Comparison of ENCODE assay signal across 16 mouse cellular contexts in genomic region chr13:62733322-62733721, GRCm38 (mm10). TPM values are rescaled to one million over a fixed set of nuclear protein-coding genes. Genes with fewer than 3 reads are reported as not detected.
"Had no signal": no experiment of that assay in that cellular context is flagged by ENCODE, and none has a peak within 500 bp of the region (broad histone marks: within the 10 kb centered on the region; RNA-seq: fewer than 3 reads in every experiment).

No protein-coding gene starts in this region.

- H3K27me3 ChIP-seq: neural tube, embryonic 13.5 days; neural tube, embryonic 15.5 days; stomach, embryonic 15.5 days had no signal

- H3K9ac ChIP-seq: neural tube, embryonic 13.5 days; neural tube, embryonic 15.5 days; stomach, embryonic 15.5 days had no signal

- H3K4me3 ChIP-seq: neural tube, embryonic 13.5 days; neural tube, embryonic 15.5 days; stomach, embryonic 15.5 days had no signal

- DNase-seq: retina, postnatal 1 day; right cerebral cortex, postnatal 14 days; right cerebral cortex, postnatal 25 days; right cerebral cortex, postnatal 4 days; spleen, adult 18-20 months; thymus, adult 18-20 months; thymus, adult 2 months; thymus, postnatal 14 days; thymus, postnatal 25 days; thymus, postnatal 36 days; thymus, postnatal 4 days had no signal

- H3K27ac ChIP-seq: neural tube, embryonic 13.5 days; neural tube, embryonic 15.5 days; stomach, embryonic 15.5 days; stomach, postnatal 0 days had no signal

- H3K36me3 ChIP-seq: neural tube, embryonic 15.5 days; stomach, embryonic 15.5 days had no signal

- H3K4me2 ChIP-seq: neural tube, embryonic 13.5 days; neural tube, embryonic 15.5 days; stomach, embryonic 15.5 days had no signal

- H3K4me1 ChIP-seq: neural tube, embryonic 13.5 days; neural tube, embryonic 15.5 days; stomach, embryonic 15.5 days had no signal

- H3K9me3 ChIP-seq: neural tube, embryonic 13.5 days; neural tube, embryonic 15.5 days; stomach, embryonic 15.5 days had no signal

RNA-seq across cellular contexts. Expression of gene Gm5141, which starts 52.3 kb away (rescaled TPM):
- polyA plus RNA-seq: small intestine, adult 2 months had no signal
